Mouse (Mus musculus): ENCODE results near the gene Sdk1.

DNA sequence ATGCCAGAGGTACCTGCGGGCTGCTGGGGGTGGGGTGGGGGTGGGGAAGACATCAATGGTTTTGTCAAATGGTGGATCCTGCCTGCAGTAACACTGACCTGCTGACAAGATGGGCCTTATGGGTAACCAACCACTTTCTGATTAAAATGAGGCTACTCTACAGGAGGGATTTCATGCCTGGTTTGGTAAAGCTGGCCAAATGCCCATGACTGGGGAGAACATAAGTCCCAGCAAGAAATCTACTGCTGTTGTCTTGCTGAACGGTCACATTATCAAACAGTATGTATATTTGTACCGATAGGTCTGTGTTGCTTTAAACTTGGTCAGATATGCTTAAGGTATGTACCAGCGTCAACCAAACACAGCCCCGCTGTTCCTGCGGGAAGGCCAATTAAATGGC lies 594.3 kb downstream of the Sdk1 start:
- no peak for TF ChIP-seq CTCF (IDR thresholded peaks at IDR 0.05; ENCODE audit: extremely low read depth, insufficient read length, insufficient replicate concordance, low read depth, low read length)
- no peak for TF ChIP-seq POLR2A (IDR thresholded peaks at IDR 0.05; ENCODE audit: low read depth, low read length)

Measured in small intestine, adult 2 months (tissue).